Mouse (Mus musculus): ENCODE data around the gene Gm20538. TPM values are rescaled to one million over a fixed set of nuclear protein-coding genes. Genes with fewer than 3 reads are reported as not detected.

Gm20538 gene
- polyA plus RNA-seq, 1 experiment from 2014 or later, result not detected

DNA sequence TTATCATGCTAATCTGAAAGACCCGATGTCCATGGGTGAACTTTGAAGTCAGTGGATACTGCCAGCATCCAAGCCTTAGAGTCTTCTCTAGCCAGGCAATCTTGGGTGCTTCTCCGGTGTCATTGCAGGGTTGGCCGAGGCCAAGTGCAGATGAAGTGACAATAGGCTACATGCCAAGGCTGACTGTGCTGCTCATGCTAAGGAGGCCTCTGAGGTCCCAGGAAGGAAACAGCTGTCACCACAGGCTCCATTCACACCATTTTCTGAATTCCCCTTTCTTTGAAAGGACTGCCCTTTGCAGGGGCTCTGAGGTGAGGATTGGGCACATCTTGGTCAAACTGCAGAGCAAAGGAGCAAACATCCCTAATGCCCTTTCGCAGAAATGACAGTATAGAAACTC, 49.9 kb downstream of the Gm20538 start:
- ATAC-seq (ENCODE audit: insufficient read depth, low FRiP score, low TSS enrichment) (no peak), DNase-seq (ENCODE audit: low spot score) (no peak)
- no peaks in the 10 kb centered on the region for H3K27me3 ChIP-seq (ENCODE audit: control insufficient read depth, insufficient read depth, low read length)
- H3K9ac ChIP-seq (ENCODE audit: low read length), result no peak overlapping the region
- H3K36me3 ChIP-seq (ENCODE audit: control insufficient read depth, insufficient read depth, low read length), result no peaks in the 10 kb centered on the region
- H3K4me1 ChIP-seq (ENCODE audit: control insufficient read depth, insufficient read depth, low read length), result no peaks in the 10 kb centered on the region
- H3K4me2 ChIP-seq (ENCODE audit: low read depth), result no peak overlapping the region
- 82% methylated on average over 4 of the region's 4 CpGs for WGBS
- no peak overlapping the region for H3K27ac ChIP-seq (ENCODE audit: low read depth, low read length)
- no peaks in the 10 kb centered on the region for H3K9me3 ChIP-seq (ENCODE audit: control insufficient read depth, low read length)
- no peak overlapping the region for H3K4me3 ChIP-seq (ENCODE audit: low read depth, low read length)

DNA sequence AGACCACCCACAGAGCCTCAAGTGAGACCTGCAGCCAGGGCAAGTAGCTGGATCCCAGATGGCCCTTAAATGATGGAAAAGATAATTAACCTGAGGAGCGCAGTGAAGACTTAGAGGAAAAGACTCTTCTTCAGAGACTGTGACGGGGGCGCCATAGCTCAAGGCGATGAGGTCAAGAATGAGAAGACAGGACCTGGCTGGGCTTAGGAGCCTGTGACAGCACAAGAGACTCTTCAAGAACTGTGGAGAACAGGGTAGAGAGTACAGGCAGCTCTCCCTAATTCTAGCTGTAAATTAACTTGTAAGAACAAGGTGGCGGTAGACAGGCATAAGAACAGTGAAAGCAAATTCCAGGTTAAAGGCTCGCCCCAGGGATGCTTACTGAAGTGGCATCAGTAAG, 50.7 kb downstream of the Gm20538 start:
- ATAC-seq (ENCODE audit: insufficient read depth, low FRiP score, low TSS enrichment), result no peak
- no peak overlapping the region for H3K4me2 ChIP-seq (ENCODE audit: low read depth)
- WGBS, result 83% methylated on average over 6 of the region's 6 CpGs
- H3K27me3 ChIP-seq (ENCODE audit: control insufficient read depth, insufficient read depth, low read length), result no peaks in the 10 kb centered on the region
- H3K27ac ChIP-seq (ENCODE audit: low read depth, low read length), result no peak overlapping the region
- no peaks in the 10 kb centered on the region for H3K9me3 ChIP-seq (ENCODE audit: control insufficient read depth, low read length)
- H3K4me1 ChIP-seq (ENCODE audit: control insufficient read depth, insufficient read depth, low read length), result no peaks in the 10 kb centered on the region
- DNase-seq (ENCODE audit: low spot score), result no peak
- no peak overlapping the region for H3K9ac ChIP-seq (ENCODE audit: low read length)
- H3K36me3 ChIP-seq (ENCODE audit: control insufficient read depth, insufficient read depth, low read length), result no peaks in the 10 kb centered on the region
- H3K4me3 ChIP-seq (ENCODE audit: low read depth, low read length), result no peak overlapping the region

DNA sequence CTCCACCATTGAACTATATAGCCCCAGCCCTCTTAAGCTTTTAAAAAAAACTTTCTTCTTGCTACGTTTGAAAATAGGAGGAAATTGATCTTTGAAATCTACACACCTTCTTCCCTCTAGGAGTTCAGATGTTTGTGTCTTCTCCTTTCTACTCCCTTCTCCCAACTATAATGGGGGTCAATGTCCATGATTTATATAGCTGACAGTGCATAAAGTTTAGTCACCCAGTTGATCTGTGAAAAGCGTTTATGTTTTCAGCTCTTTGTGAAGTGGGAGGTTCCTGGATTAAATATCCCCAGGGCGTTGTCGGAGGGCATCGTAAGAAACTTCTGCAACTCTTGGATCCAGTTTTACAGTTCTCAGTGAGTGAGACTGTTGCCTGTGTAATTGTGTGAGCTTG, 52.4 kb downstream of the Gm20538 start:
- Histone ChIP-seq H3K9me3 (ENCODE audit: control insufficient read depth, low read length) (no peaks in the 10 kb centered on the region), H3K36me3 (ENCODE audit: control insufficient read depth, insufficient read depth, low read length) (no peaks in the 10 kb centered on the region), H3K27ac (ENCODE audit: low read depth, low read length) (no peak overlapping the region), H3K4me3 (ENCODE audit: low read depth, low read length) (no peak overlapping the region), H3K4me1 (ENCODE audit: control insufficient read depth, insufficient read depth, low read length) (no peaks in the 10 kb centered on the region), H3K27me3 (ENCODE audit: control insufficient read depth, insufficient read depth, low read length) (no peaks in the 10 kb centered on the region), H3K9ac (ENCODE audit: low read length) (no peak overlapping the region), H3K4me2 (ENCODE audit: low read depth) (no peak overlapping the region)
- 43% methylated on average over 5 of the region's 5 CpGs for WGBS
- no peak for ATAC-seq (ENCODE audit: insufficient read depth, low FRiP score, low TSS enrichment)
- no peak for DNase-seq (ENCODE audit: low spot score)

DNA sequence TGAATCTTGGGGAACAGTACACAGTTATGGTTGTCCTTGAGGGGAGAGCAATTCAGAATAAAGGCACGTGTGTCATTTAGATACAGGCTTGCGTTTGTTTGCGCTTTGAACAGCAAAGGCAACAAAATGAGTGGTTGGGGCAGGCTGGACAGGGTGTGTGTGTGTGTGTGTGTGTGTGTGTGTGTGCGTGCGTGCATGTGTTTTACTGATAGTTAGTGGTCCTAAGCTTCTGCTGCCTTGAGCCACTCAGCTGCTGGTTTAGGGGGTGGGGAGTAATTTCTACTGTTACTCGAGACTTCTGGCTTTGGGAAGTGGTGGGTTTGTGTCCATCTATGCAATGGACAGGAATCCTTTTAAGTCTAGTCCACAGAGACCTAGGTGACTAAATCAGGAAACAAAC, 53.7 kb downstream of the Gm20538 start:
- Histone ChIP-seq H3K36me3 (ENCODE audit: control insufficient read depth, insufficient read depth, low read length) (no peaks in the 10 kb centered on the region), H3K4me2 (ENCODE audit: low read depth) (no peak overlapping the region), H3K9me3 (ENCODE audit: control insufficient read depth, low read length) (no peaks in the 10 kb centered on the region), H3K27me3 (ENCODE audit: control insufficient read depth, insufficient read depth, low read length) (no peaks in the 10 kb centered on the region), H3K27ac (ENCODE audit: low read depth, low read length) (no peak overlapping the region), H3K9ac (ENCODE audit: low read length) (no peak overlapping the region), H3K4me3 (ENCODE audit: low read depth, low read length) (no peak overlapping the region), H3K4me1 (ENCODE audit: control insufficient read depth, insufficient read depth, low read length) (no peaks in the 10 kb centered on the region)
- 67% methylated on average over 6 of the region's 6 CpGs for WGBS
- DNase-seq (ENCODE audit: low spot score), result no peak
- ATAC-seq (ENCODE audit: insufficient read depth, low FRiP score, low TSS enrichment), result no peak

DNA sequence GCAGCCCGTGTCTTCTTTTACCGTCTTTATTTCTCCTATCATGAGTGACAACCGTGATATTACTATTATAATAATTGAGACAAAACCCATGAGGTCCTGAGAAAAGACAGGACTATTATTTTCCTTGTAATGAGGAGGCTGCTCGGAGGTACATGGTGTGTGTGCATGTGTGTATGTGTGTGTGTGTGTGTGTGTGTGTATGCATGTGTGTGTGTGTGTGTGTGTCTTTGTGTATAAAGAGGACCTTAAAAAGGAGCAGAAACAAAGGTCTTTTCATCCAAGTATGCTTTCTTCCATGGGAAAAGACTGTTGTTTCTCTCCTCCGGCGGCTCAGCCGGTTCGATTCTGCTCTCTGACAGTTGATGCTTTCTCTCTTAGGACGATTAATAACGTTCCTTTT, 55.7 kb downstream of the Gm20538 start:
- Histone ChIP-seq H3K9me3 (ENCODE audit: control insufficient read depth, low read length) (no peaks in the 10 kb centered on the region), H3K36me3 (ENCODE audit: control insufficient read depth, insufficient read depth, low read length) (no peaks in the 10 kb centered on the region), H3K27me3 (ENCODE audit: control insufficient read depth, insufficient read depth, low read length) (no peaks in the 10 kb centered on the region), H3K9ac (ENCODE audit: low read length) (no peak overlapping the region), H3K4me1 (ENCODE audit: control insufficient read depth, insufficient read depth, low read length) (no peaks in the 10 kb centered on the region), H3K4me2 (ENCODE audit: low read depth) (no peak overlapping the region), H3K4me3 (ENCODE audit: low read depth, low read length) (no peak overlapping the region), H3K27ac (ENCODE audit: low read depth, low read length) (no peak overlapping the region)
- ATAC-seq (ENCODE audit: insufficient read depth, low FRiP score, low TSS enrichment) (no peak), DNase-seq (ENCODE audit: low spot score) (no peak)
- WGBS, result 48% methylated on average over 10 of the region's 10 CpGs

DNA sequence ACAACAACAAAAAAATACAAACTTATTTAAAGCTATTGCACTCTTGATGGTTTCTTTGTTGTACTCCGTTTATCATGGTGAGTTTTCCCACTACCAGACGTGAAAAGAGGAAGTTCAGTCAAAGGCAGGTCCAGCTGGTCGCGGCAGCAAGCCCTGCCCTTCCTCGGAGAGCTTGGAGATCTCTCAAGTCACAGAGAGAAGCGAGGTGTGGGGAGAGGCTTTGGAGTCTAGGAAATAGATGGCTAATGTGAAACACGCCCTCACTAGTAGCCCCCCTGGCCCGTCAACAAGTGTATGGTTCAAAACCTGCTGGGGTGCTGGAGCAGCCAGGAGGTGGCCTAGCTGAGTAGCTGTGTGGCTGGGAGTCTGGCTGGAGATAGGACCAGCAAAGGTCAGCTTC, 56.1 kb downstream of the Gm20538 start:
- WGBS, result 52% methylated on average over 8 of the region's 8 CpGs
- no peak overlapping the region for H3K4me3 ChIP-seq (ENCODE audit: low read depth, low read length)
- H3K4me2 ChIP-seq (ENCODE audit: low read depth), result no peak overlapping the region
- H3K9me3 ChIP-seq (ENCODE audit: control insufficient read depth, low read length), result no peaks in the 10 kb centered on the region
- ATAC-seq (ENCODE audit: insufficient read depth, low FRiP score, low TSS enrichment) (no peak), DNase-seq (ENCODE audit: low spot score) (no peak)
- H3K9ac ChIP-seq (ENCODE audit: low read length), result no peak overlapping the region
- no peaks in the 10 kb centered on the region for H3K4me1 ChIP-seq (ENCODE audit: control insufficient read depth, insufficient read depth, low read length)
- no peaks in the 10 kb centered on the region for H3K27me3 ChIP-seq (ENCODE audit: control insufficient read depth, insufficient read depth, low read length)
- H3K27ac ChIP-seq (ENCODE audit: low read depth, low read length), result no peak overlapping the region
- no peaks in the 10 kb centered on the region for H3K36me3 ChIP-seq (ENCODE audit: control insufficient read depth, insufficient read depth, low read length)

Other genes with a start within 250 kb of the Gm20538 start
- not detected in 2 replicates for gene Scd4, start 219.7 kb downstream of the Gm20538 start, polyA plus RNA-seq (2014; fragmentation: Nextera tagmentation; extraction: Ambion mirVana)
- gene Scd1, start 145.0 kb downstream of the Gm20538 start, polyA plus RNA-seq (2014; fragmentation: Nextera tagmentation; extraction: Ambion mirVana), result 15.0 and 15.2 TPM in 2 replicates
- gene Wnt8b, start 59.4 kb downstream of the Gm20538 start, polyA plus RNA-seq (2014; fragmentation: Nextera tagmentation; extraction: Ambion mirVana), result 0.45 and 0.46 TPM in 2 replicates
- gene Sec31b, start 7.0 kb downstream of the Gm20538 start, polyA plus RNA-seq (2014; fragmentation: Nextera tagmentation; extraction: Ambion mirVana), result 0.31 and 0.37 TPM in 2 replicates
- gene Ndufb8, start 2.6 kb upstream of the Gm20538 start, polyA plus RNA-seq (2014; fragmentation: Nextera tagmentation; extraction: Ambion mirVana), result 525 and 556 TPM in 2 replicates
- 29.0 and 29.3 TPM in 2 replicates for gene Hif1an, start 10.0 kb upstream of the Gm20538 start, polyA plus RNA-seq (2014; fragmentation: Nextera tagmentation; extraction: Ambion mirVana)
- 7.4 and 8.0 TPM in 2 replicates for gene Pax2, start 203.2 kb upstream of the Gm20538 start, polyA plus RNA-seq (2014; fragmentation: Nextera tagmentation; extraction: Ambion mirVana)

Data from neural tube, embryonic 11.5 days (tissue).